Mouse (Mus musculus): Measurements from ENCODE around the gene Map7d3. TPM values are rescaled to one million over a fixed set of nuclear protein-coding genes. Genes with fewer than 3 reads are reported as not detected.
A peak's percentile ranks its signal among the peaks of the same experiment; 100 is the strongest.

The Map7d3 gene
- polyA plus RNA-seq (2012; ENCODE audit: insufficient read depth, insufficient read length, missing spikeins) = 1.4 and 2.1 TPM in 2 replicates

DNA sequence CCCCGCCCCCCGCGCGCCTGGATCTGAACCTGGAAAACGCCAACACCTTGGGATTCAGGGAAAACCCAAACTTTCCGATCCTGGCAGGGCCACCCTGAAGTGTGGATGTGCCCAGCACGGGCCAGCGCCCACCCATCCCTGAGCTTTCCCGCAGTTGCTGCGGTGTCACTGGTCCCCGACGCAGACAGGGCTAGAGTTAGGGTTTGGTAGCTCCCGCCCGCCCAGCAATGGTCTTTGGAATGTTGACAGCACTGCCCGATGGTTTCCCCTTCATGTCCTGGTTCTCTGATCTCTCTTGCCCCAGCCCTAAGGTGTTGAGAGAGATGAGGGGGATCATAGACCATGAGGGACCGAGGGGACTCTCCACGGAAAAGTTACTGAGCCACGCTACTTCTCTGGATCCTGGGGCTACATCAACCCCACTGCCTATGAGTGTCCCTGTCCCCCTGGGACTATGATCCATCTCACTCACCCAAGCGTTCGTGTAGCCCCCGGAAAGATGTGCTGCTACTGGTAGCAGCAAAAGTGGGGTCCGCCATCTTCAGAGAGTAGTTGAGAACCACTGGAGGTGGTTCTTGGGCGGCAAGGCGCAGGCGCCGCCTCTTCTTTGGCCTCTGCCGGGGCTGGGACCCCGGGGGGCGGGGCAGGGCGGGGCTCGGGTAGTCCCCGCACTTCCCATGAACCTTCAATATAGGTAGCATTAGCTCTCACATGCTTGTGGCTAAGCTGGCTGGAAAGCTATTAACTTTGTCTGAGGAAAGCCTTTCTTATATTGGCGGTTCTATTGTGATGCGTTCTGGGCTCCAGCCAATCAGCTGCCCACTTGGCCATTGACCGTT is at the start of gene Map7d3:
Gene Map7d3, minus strand, starts transcription at position 562 of the 839 bp plus-strand sequence.
- Histone ChIP-seq H3K4me3 (ENCODE audit: insufficient read depth, low read depth, low read length) (peak within 1 kb of the TSS; percentile 68), H3K27ac (replicated peaks; ENCODE audit: low read depth, low read length) (no peak within 1 kb of the TSS), H3K4me1 (ENCODE audit: control insufficient read depth, insufficient read depth, insufficient read length, low read length) (no peaks in the 10 kb centered on the region)

DNA sequence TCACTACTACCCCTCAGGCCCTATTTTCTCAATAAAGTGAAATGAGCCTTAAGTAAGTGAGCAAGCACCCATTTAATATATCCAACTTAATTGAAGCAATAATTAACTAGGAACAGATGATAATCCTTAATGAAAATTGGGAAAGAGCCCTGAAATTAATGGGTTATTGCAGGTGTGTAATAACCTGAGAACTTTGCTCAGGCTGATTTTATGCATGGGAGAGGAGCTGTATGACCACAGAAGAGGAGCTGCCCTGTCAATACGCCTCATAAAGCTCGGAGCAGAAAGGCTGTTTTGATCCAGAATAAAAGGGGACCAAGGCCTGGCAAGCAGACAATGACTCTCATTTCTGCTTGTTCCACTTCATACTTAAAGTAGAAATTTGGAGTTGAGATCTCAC is 47.7 kb upstream of the Map7d3 start, which contains the start of gene Adgrg4:
Gene Adgrg4, plus strand, starts transcription at position 301 of the 400 bp plus-strand sequence.
- Histone ChIP-seq H3K4me3 (ENCODE audit: insufficient read depth, low read depth, low read length) (no peak within 1 kb of the TSS), H3K4me1 (ENCODE audit: control insufficient read depth, insufficient read depth, insufficient read length, low read length) (no peaks in the 10 kb centered on the region), H3K27ac (replicated peaks; ENCODE audit: low read depth, low read length) (no peak within 1 kb of the TSS)

DNA sequence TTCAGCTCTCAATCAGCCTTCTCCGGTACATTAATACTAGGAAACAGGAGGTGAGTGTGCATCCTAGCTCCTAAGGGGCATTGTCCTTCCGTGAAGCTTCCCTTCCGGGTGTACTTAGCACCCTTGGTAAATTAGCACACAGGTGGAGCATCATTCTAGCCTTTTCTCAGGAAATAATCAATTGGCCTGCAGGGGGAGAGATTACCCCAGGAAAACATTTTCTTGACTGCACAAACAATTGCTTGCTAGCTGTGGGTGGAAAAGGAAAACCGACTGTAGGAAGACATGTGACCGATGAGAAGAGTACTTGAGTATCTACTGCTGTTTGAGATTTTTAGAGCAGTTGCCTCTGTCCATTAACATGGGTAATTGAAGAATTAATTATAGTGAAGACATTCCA is 19.1 kb upstream of the Map7d3 start:
- Histone ChIP-seq H3K4me1 (ENCODE audit: control insufficient read depth, insufficient read depth, insufficient read length, low read length) (no peaks in the 10 kb centered on the region), H3K4me3 (ENCODE audit: insufficient read depth, low read depth, low read length) (no peak overlapping the region), H3K27ac (replicated peaks; ENCODE audit: low read depth, low read length) (no peak overlapping the region)

DNA sequence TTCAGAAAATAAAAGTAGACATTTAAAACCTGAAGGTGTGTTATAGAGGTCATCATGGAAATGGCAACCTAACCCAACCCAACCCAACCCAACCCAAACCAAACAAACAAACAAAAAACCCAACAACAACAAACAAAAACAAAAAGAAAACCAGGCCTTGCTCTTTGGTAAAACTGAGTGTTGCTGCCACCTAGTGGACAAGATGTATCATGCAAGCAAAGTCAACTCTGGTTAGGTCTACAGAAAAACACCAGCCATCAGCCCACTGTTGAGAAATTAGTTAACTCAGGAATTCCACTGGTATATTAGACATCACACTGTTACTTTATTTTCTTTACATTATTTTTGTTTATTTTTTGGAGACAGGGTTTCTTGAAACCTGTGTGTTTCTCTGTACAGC is 17.2 kb upstream of the Map7d3 start:
- Histone ChIP-seq H3K4me3 (ENCODE audit: insufficient read depth, low read depth, low read length) (no peak overlapping the region), H3K4me1 (ENCODE audit: control insufficient read depth, insufficient read depth, insufficient read length, low read length) (no peaks in the 10 kb centered on the region), H3K27ac (replicated peaks; ENCODE audit: low read depth, low read length) (no peak overlapping the region)

DNA sequence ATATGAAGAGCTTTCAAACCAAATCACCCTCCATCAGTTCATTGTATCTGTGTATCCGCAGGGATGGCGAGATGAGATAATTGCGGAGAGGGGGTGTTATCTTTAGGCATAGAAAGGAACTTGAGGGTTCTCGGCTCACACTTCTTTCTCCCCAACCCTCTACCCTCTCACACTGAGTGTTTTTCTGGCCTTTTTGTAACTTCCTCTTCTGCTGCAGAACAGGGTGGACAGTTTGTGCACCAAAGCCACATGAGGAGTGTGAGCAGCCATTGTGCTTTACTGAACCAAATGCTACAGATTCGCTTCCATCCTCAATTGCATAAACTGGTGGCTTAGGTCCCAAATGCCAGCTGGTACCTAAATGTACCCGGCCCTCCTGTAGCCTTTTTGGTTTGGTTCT is 13.7 kb upstream of the Map7d3 start:
- Histone ChIP-seq H3K27ac (replicated peaks; ENCODE audit: low read depth, low read length) (no peak overlapping the region), H3K4me1 (ENCODE audit: control insufficient read depth, insufficient read depth, insufficient read length, low read length) (no peaks in the 10 kb centered on the region), H3K4me3 (ENCODE audit: insufficient read depth, low read depth, low read length) (no peak overlapping the region)

DNA sequence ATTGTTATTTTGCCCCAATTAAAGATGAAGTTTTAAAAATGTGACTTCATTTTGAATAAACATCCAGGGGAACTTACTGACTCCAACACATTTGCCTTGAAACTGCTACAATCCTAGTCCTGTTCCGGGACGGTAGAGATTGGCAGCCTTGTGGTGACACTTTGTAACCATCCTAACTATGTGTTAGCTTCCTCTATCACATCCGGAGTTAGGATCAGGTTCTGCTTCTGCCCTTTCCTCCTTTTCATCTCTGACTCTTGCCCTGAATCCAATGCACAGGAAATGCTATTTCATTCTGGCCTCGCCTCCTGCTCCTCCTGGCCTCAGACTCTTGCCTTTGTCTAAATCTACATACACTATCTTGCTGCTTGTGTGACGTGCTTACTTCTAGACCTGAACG is 5.4 kb upstream of the Map7d3 start:
- H3K27ac ChIP-seq (replicated peaks; ENCODE audit: low read depth, low read length) = peak overlapping the region; percentile 68
- peaks cover 2% of the 10 kb centered on the region; the same call in 1 of the 2 replicates for H3K4me1 ChIP-seq (ENCODE audit: control insufficient read depth, insufficient read depth, insufficient read length, low read length)
- no peak overlapping the region for H3K4me3 ChIP-seq (ENCODE audit: insufficient read depth, low read depth, low read length)

DNA sequence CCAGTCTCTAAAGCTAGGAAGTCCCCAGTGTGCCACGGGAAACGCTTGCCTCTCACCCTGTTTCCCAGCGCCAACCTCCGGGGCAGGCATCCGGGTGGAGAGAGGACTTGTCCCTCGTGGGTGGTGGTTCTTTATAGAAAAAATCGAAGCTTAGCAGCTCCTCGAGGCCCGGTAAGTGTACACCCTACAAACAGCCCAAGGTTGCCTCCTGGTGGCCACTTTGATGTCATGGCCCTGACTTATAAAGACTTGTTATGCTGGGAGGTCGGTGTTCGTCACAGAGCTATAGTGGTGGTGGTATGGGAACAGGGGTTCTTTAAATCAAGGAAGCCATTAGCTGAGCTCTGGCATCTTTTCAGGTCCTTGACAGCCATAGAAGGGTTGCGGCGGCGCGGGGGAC is 30.9 kb downstream of the Map7d3 start:
- Histone ChIP-seq H3K4me1 (ENCODE audit: control insufficient read depth, insufficient read depth, insufficient read length, low read length) (peaks cover 6% of the 10 kb centered on the region; the same call in 1 of the 2 replicates), H3K27ac (replicated peaks; ENCODE audit: low read depth, low read length) (peak overlapping the region; percentile 69; the same call in 1 of the 2 replicates), H3K4me3 (ENCODE audit: insufficient read depth, low read depth, low read length) (no peak overlapping the region)

DNA sequence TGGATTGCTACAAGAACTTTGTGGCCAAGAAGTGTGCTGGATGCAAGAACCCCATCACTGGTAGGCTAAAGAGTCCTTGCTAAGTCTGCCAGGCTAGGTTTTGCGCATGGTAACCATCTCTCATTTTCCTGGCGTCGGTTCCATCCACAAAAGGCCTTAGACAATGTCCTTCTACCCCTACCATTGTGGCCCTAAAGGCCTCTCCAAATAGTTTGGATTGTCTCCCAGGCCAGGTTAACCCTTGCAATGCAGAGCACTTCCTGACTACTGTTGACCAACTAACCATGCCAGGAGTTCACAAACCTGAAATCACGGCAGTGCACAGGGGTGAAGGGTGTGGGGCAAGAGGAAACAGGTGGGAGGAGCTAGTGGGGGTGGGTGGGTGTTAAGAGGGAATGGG is 31.5 kb downstream of the Map7d3 start:
- Histone ChIP-seq H3K4me3 (ENCODE audit: insufficient read depth, low read depth, low read length) (no peak overlapping the region), H3K4me1 (ENCODE audit: control insufficient read depth, insufficient read depth, insufficient read length, low read length) (peaks cover 6% of the 10 kb centered on the region; the same call in 1 of the 2 replicates), H3K27ac (replicated peaks; ENCODE audit: low read depth, low read length) (peak overlapping the region; percentile 23; the same call in 1 of the 2 replicates)

DNA sequence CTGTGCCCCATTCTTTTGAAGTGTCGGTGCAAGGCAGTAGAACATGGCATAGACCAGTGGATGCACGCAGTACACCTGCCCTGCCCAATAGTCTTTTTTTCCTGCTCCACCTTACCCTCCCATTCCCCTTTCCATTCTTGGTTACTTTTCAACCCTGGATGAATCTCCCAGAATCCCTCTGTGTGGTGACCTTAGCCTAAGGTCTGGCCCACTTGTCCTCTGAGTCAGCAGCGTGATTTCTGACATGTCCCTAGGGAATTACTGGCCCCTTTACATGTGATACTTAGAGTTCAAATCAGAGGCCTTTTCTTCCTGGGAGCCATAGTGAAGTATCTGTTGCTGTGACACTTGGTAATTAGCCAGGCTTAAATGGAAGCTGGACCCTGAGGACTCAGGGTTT is 34.6 kb downstream of the Map7d3 start:
- H3K27ac ChIP-seq (replicated peaks; ENCODE audit: low read depth, low read length) = peak overlapping the region; percentile 87
- peak overlapping the region; percentile 48 for H3K4me3 ChIP-seq (ENCODE audit: insufficient read depth, low read depth, low read length)
- peaks cover 6% of the 10 kb centered on the region; the same call in 1 of the 2 replicates for H3K4me1 ChIP-seq (ENCODE audit: control insufficient read depth, insufficient read depth, insufficient read length, low read length)

DNA sequence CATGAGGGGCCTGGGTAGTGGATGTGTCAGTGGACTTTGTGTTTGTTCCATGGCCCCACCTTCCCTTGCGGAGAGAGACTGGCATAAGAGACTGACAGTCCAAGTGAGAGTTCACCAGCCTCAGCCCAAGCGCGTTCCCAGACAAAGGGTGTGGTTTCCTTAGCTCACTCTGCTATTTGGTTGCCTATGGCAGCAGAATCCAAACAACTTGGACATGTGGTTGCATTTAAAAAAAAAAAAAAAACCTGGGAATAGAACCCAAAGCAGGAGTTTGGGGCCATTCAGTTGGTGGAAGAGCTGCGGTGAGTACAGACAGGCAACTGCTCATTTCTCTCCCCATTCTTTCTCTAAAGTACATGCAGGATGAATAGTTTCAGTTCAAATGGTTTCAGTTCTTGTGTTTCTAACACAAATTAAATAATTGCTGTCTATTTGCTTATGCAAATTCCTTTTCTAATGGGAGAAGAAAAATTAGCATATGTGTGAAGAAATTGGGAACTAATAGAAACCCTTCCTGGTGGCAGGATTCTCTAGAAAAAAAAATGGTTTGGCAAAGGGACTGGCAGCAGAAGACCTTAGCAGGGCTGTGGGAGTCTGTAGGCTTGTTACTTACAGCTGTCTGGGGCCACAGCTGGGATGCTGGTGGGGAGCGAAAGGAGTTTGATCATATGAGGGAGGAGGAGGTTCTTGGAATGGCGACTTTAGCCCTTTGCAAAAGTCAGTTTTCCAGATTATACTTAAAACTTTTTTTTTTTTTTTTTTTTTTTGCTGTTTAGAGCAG is 35.7 kb downstream of the Map7d3 start:
- Histone ChIP-seq H3K27ac (replicated peaks; ENCODE audit: low read depth, low read length) (peak overlapping the region; percentile 73), H3K4me3 (ENCODE audit: insufficient read depth, low read depth, low read length) (peak overlapping the region; percentile 48), H3K4me1 (ENCODE audit: control insufficient read depth, insufficient read depth, insufficient read length, low read length) (peaks cover 6% of the 10 kb centered on the region; the same call in 1 of the 2 replicates)

DNA sequence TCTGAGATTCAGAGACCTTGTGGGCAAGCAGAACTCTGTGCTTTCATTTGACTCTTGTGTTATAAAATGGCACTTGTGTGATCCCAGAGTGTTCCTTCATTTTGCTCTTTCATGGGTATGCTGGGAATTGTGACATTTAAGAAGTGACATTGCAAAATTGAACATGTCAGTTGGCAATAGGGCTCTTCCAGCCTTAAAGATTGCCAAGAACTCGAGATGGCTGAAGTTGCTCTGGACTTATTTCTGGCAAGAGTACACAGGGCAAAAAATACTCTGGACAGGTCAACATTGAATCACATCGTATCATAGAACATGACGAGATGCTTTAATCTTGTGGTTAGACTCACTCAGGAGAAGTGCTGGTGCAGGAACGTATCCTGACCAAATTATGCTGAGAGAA is 48.8 kb downstream of the Map7d3 start:
- Histone ChIP-seq H3K4me3 (ENCODE audit: insufficient read depth, low read depth, low read length) (no peak overlapping the region), H3K4me1 (ENCODE audit: control insufficient read depth, insufficient read depth, insufficient read length, low read length) (no peaks in the 10 kb centered on the region), H3K27ac (replicated peaks; ENCODE audit: low read depth, low read length) (peak overlapping the region; percentile 49)

DNA sequence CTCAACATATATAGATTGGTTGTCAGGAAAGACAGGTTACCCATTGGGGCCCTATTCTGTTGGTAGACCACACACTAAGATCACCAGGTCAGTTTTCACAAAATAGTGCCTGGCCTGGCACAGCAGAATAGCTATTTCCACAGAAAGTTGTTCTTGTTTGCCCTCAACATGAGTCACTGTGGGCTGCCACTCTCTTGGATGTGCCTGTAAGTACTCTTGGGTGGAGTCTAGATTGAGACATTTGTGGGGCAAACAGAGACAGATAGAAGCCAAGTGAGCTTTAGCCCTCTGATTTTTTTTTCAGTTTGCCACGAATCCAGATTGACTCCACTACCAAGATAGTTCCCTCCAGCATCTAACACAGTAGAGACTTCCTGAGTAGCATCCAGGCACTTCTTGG is 50.4 kb downstream of the Map7d3 start:
- H3K4me1 ChIP-seq (ENCODE audit: control insufficient read depth, insufficient read depth, insufficient read length, low read length) = no peaks in the 10 kb centered on the region
- no peak overlapping the region for H3K4me3 ChIP-seq (ENCODE audit: insufficient read depth, low read depth, low read length)
- H3K27ac ChIP-seq (replicated peaks; ENCODE audit: low read depth, low read length) = peak overlapping the region; percentile 48

DNA sequence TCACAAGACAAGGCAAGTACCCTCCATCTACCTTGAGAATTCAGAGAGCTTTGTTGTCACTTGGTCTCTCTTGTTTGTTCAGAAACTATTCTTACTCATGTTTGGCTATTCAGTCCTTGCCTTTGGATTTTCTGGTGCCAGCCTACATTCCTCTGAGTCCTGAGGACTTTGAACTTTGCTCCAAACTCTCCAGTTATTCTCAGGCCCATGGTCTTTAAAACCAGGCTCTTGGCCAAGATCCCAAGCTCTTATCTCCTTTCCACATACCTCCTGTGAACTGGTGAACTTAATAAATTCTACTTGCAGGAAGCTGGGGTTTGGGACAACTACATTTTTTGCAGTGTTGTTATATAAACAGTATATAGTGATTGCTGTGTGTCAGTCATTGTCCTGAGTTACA is 52.3 kb downstream of the Map7d3 start:
- Histone ChIP-seq H3K4me1 (ENCODE audit: control insufficient read depth, insufficient read depth, insufficient read length, low read length) (no peaks in the 10 kb centered on the region), H3K27ac (replicated peaks; ENCODE audit: low read depth, low read length) (peak overlapping the region; percentile 63), H3K4me3 (ENCODE audit: insufficient read depth, low read depth, low read length) (no peak overlapping the region)

DNA sequence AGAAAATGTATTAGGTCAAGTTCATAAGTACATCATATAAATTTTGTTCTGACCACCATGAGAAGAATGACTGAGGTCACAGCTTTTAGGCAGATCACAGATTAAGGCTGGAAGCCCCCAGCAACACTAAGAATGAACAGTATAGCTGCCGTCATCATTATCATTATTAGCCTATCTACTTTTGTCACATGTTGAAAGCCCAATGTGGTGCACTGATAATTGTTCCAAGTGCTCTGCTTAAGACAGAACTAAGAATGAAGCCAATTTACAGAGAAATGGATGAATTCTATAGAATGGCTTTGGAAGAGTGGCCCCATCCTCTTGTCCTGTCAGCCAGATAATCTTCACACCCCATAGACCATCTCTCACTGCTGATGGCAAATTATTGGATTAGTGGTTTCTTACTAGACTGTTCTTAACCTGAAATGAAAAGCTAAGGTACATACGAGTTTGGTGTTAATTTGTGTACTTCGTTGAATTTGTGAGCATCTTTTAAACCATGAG is 61.8 kb downstream of the Map7d3 start:
- no peaks in the 10 kb centered on the region for H3K4me1 ChIP-seq (ENCODE audit: control insufficient read depth, insufficient read depth, insufficient read length, low read length)
- no peak overlapping the region for H3K27ac ChIP-seq (replicated peaks; ENCODE audit: low read depth, low read length)
- no peak overlapping the region for H3K4me3 ChIP-seq (ENCODE audit: insufficient read depth, low read depth, low read length)

DNA sequence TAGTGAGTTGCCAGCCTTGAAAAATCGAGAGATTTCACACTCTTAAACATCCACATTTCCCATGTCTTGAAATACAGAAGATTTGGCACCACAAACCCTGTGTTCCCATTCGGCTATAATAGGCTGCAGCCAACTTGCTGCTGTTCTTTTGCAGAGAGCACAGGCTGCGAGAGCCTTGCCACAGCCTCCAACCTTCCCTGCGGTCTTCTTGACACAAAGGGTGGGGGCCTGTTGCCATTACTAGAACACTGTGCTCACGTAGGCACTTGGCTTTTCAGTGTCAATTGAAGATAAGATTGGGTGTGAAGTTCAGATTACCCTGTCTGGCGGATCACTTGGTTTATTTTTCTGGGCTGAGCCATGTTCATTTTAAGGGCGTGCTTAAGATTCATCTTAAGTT is 65.8 kb downstream of the Map7d3 start:
- no peak overlapping the region for H3K27ac ChIP-seq (replicated peaks; ENCODE audit: low read depth, low read length)
- no peaks in the 10 kb centered on the region for H3K4me1 ChIP-seq (ENCODE audit: control insufficient read depth, insufficient read depth, insufficient read length, low read length)
- H3K4me3 ChIP-seq (ENCODE audit: insufficient read depth, low read depth, low read length) = no peak overlapping the region

All from brown adipose tissue, adult 24 weeks (tissue).